Mouse (Mus musculus) frontal cortex, postnatal 10 days (tissue): ENCODE results near the gene Styk1.

ENCODE experiments used
- DNase-seq, 2 experiments: peaks; one replicate each; pipeline ENCODE4 v3.0.0; 2022; ENCODE audit warnings: low spot score in 2 of 2, mixed read lengths in 1 of 2

The Styk1 gene

GRCm38 (mm10) chr6:131353352-131353919 lies at the start of gene Styk1:
Styk1 (minus strand) TSS chr6:131353597.
- DNase-seq, result peak; percentile 69 to 79

GRCm38 (mm10) chr6:131403036-131403435 lies 49.6 kb upstream of the Styk1 start:
- DNase-seq, result no peak

GRCm38 (mm10) chr6:131402606-131403005 lies 49.2 kb upstream of the Styk1 start:
- no peak for DNase-seq

GRCm38 (mm10) chr6:131401259-131401658 lies 47.9 kb upstream of the Styk1 start:
- DNase-seq, result no peak

GRCm38 (mm10) chr6:131396650-131397049 lies 43.3 kb upstream of the Styk1 start:
- no peak for DNase-seq

- DNase-seq, result no peak
Measured at GRCm38 (mm10) chr6:131393873-131394660, 40.7 kb upstream of the Styk1 start.

- peak; percentile 70 to 86 for DNase-seq
Measured at GRCm38 (mm10) chr6:131388040-131389021, 34.9 kb upstream of the Styk1 start, which contains the start of gene Ybx3. Ybx3 (minus strand) TSS chr6:131388476.

GRCm38 (mm10) chr6:131387221-131388039 lies 34.0 kb upstream of the Styk1 start:
- peak; percentile 55 to 59 for DNase-seq

GRCm38 (mm10) chr6:131386416-131387019 lies 33.1 kb upstream of the Styk1 start:
- no peak for DNase-seq

- no peak for DNase-seq
Measured at GRCm38 (mm10) chr6:131385469-131385868, 32.1 kb upstream of the Styk1 start.

- no peak for DNase-seq
Measured at GRCm38 (mm10) chr6:131383713-131384330, 30.4 kb upstream of the Styk1 start.

GRCm38 (mm10) chr6:131382984-131383337 lies 29.6 kb upstream of the Styk1 start:
- no peak for DNase-seq

- DNase-seq, result no peak
Measured at GRCm38 (mm10) chr6:131382232-131382983, 29.0 kb upstream of the Styk1 start.

GRCm38 (mm10) chr6:131378858-131379428 lies 25.5 kb upstream of the Styk1 start:
- no peak for DNase-seq

GRCm38 (mm10) chr6:131377378-131377777 lies 24.0 kb upstream of the Styk1 start:
- no peak for DNase-seq

GRCm38 (mm10) chr6:131374594-131375340 lies 21.4 kb upstream of the Styk1 start:
- no peak for DNase-seq

- DNase-seq, result no peak
Measured at GRCm38 (mm10) chr6:131373160-131373559, 19.8 kb upstream of the Styk1 start.

- no peak for DNase-seq
Measured at GRCm38 (mm10) chr6:131370767-131371166, 17.4 kb upstream of the Styk1 start.
